Mouse (Mus musculus): ENCODE results near the gene Adipor2. TPM values are rescaled to one million over a fixed set of nuclear protein-coding genes. Genes with fewer than 3 reads are reported as not detected.

Gene Adipor2
- polyA plus RNA-seq (2012), result 14.7 and 15.9 TPM in 2 replicates

GRCm38 (mm10) chr6:119417354-119417753 lies at the start of gene Adipor2:
Gene Adipor2, minus strand, starts transcription at chr6:119417704.

GRCm38 (mm10) chr6:119330506-119330905 lies 87.0 kb downstream of the Adipor2 start, which contains the start of gene Lrtm2:
Gene Lrtm2, minus strand, starts transcription at chr6:119330766.

Other genes starting within 250 kb of the Adipor2 start
- gene Dcp1b, start 242.5 kb downstream of the Adipor2 start, polyA plus RNA-seq (2012), result 19.3 and 22.9 TPM in 2 replicates
- 0.02 and 0.03 TPM in 2 replicates for gene Cacna1c, start 221.3 kb downstream of the Adipor2 start, polyA plus RNA-seq (2012)
- gene Cacna2d4, start 181.2 kb downstream of the Adipor2 start, polyA plus RNA-seq (2012), result 0.01 and 0.18 TPM in 2 replicates
- 0.05 and 0.39 TPM in 2 replicates for gene Lrtm2, start 86.9 kb downstream of the Adipor2 start, polyA plus RNA-seq (2012)
- 64.2 and 73.2 TPM in 2 replicates for gene Fbxl14, start 62.0 kb upstream of the Adipor2 start, polyA plus RNA-seq (2012)
- gene Wnt5b, start 126.6 kb upstream of the Adipor2 start, polyA plus RNA-seq (2012), result 0.04 and 0.06 TPM in 2 replicates